Mouse (Mus musculus) E14TG2a.4 (cell line): ENCODE measurements around the gene Aff4.

ENCODE experiments used
- CTCF ChIP-seq: conservative IDR thresholded peaks from 2 replicates; pipeline ENCODE4 v1.5.1; 2014; ENCODE audit warnings: low read length
- NANOG ChIP-seq: IDR thresholded peaks from 2 replicates; pipeline ENCODE4 v1.6.1; 2014; ENCODE audit warnings: borderline replicate concordance, low read length, mixed read lengths
- POU5F1 ChIP-seq: IDR thresholded peaks from 2 replicates; pipeline ENCODE4 v1.6.1; 2014; ENCODE audit warnings: low read length, borderline replicate concordance

- TF ChIP-seq CTCF (no peak), NANOG (no peak), POU5F1 (no peak)
These were observed 108.4 kb downstream of the Aff4 start for GRCm38 (mm10) chr11:53458996-53459395.
